Mouse (Mus musculus): ENCODE measurements around the gene 1700037C18Rik. TPM values are rescaled to one million over a fixed set of nuclear protein-coding genes. Genes with fewer than 3 reads are reported as not detected.
A peak's percentile ranks its signal among the peaks of the same experiment; 100 is the strongest.

1700037C18Rik gene
- polyA plus RNA-seq, 1 experiment from 2014 or later, result 7.5 TPM

- no peaks in the 10 kb centered on the region for H3K27me3 ChIP-seq
- peaks cover 59% of the 10 kb centered on the region for H3K36me3 ChIP-seq
- WGBS, result 89% methylated on average over 1 of the region's 1 CpGs
- H3K4me1 ChIP-seq, result no peaks in the 10 kb centered on the region
- H3K9me3 ChIP-seq, result no peaks in the 10 kb centered on the region
- no peak overlapping the region for H3K4me3 ChIP-seq
- H3K9ac ChIP-seq (replicated peaks), result no peak overlapping the region
- H3K27ac ChIP-seq (replicated peaks), result no peak overlapping the region
- ATAC-seq (ENCODE audit: low FRiP score, low read depth), result no peak
- H3K4me2 ChIP-seq (replicated peaks), result no peak overlapping the region
These were observed 11.9 kb downstream of the 1700037C18Rik start for GRCm38 (mm10) chr16:3896553-3896952.

GRCm38 (mm10) chr16:3896046-3896445 is 12.4 kb downstream of the 1700037C18Rik start:
- WGBS, result 94% methylated on average over 6 of the region's 6 CpGs
- no peak overlapping the region for H3K4me3 ChIP-seq
- no peaks in the 10 kb centered on the region for H3K4me1 ChIP-seq
- no peaks in the 10 kb centered on the region for H3K27me3 ChIP-seq
- H3K27ac ChIP-seq (replicated peaks), result no peak overlapping the region
- ATAC-seq (ENCODE audit: low FRiP score, low read depth), result no peak
- no peak overlapping the region for H3K9ac ChIP-seq (replicated peaks)
- peaks cover 54% of the 10 kb centered on the region for H3K36me3 ChIP-seq
- H3K9me3 ChIP-seq, result no peaks in the 10 kb centered on the region
- H3K4me2 ChIP-seq (replicated peaks), result no peak overlapping the region

DNA sequence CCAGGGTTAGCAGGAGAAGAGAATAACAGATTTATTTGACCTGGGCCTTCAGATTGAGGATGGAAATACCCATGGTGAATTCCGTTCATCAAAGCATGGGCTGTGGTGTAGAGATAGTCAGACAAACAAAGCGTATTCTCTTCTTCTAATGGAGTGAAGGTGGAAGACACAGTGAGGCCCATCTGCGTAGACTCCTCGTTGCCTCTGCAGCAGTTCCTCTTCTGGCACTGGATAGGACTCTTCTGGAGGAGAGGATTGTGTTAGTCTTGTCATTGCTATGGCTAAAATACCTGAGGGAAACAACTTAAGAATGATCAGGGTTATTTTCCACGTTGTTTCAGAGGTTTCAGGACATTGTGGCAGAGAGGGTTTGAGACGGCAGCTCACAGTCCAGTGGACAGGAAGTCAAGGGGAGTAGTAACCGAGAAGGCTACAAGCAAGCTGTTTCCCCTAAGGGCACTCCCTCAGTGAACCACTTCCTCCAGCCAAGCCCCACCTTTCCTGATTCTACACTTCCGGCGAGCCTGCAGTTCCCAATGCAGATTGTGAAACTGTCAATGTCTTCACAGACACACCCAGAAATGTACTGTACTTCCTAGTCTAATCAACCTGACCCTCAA is 13.2 kb downstream of the 1700037C18Rik start:
- Histone ChIP-seq H3K4me1 (no peaks in the 10 kb centered on the region), H3K9me3 (no peaks in the 10 kb centered on the region), H3K27me3 (no peaks in the 10 kb centered on the region), H3K4me2 (replicated peaks) (no peak overlapping the region), H3K36me3 (peaks cover 47% of the 10 kb centered on the region), H3K9ac (replicated peaks) (no peak overlapping the region), H3K4me3 (no peak overlapping the region), H3K27ac (replicated peaks) (no peak overlapping the region)
- WGBS, result 82% methylated on average over 9 of the region's 9 CpGs
- ATAC-seq (ENCODE audit: low FRiP score, low read depth), result no peak

GRCm38 (mm10) chr16:3893739-3894138 is 14.8 kb downstream of the 1700037C18Rik start:
- no peaks in the 10 kb centered on the region for H3K4me1 ChIP-seq
- ATAC-seq (ENCODE audit: low FRiP score, low read depth), result no peak
- 84% methylated on average over 3 of the region's 3 CpGs for WGBS
- no peak overlapping the region for H3K27ac ChIP-seq (replicated peaks)
- H3K4me3 ChIP-seq, result no peak overlapping the region
- no peak overlapping the region for H3K9ac ChIP-seq (replicated peaks)
- H3K4me2 ChIP-seq (replicated peaks), result no peak overlapping the region
- no peaks in the 10 kb centered on the region for H3K27me3 ChIP-seq
- no peaks in the 10 kb centered on the region for H3K9me3 ChIP-seq
- H3K36me3 ChIP-seq, result peaks cover 31% of the 10 kb centered on the region

GRCm38 (mm10) chr16:3891621-3892295 is 16.7 kb downstream of the 1700037C18Rik start:
- WGBS, result 95% methylated on average over 14 of the region's 14 CpGs
- Histone ChIP-seq H3K9me3 (no peaks in the 10 kb centered on the region), H3K9ac (replicated peaks) (no peak overlapping the region), H3K4me1 (no peaks in the 10 kb centered on the region), H3K27ac (replicated peaks) (no peak overlapping the region), H3K4me3 (no peak overlapping the region), H3K36me3 (peaks cover 13% of the 10 kb centered on the region; the same call in 1 of the 2 replicates), H3K27me3 (no peaks in the 10 kb centered on the region), H3K4me2 (replicated peaks) (no peak overlapping the region)
- no peak for ATAC-seq (ENCODE audit: low FRiP score, low read depth)

GRCm38 (mm10) chr16:3885065-3885670 is 23.3 kb downstream of the 1700037C18Rik start:
- 6% methylated on average over 10 of the region's 10 CpGs for WGBS
- no peaks in the 10 kb centered on the region for H3K27me3 ChIP-seq
- H3K27ac ChIP-seq (replicated peaks), result peak overlapping the region; percentile 92
- H3K4me2 ChIP-seq (replicated peaks), result peak overlapping the region; percentile 69
- no peak for ATAC-seq (ENCODE audit: low FRiP score, low read depth)
- H3K4me3 ChIP-seq, result peak overlapping the region; percentile 86
- H3K9ac ChIP-seq (replicated peaks), result peak overlapping the region; percentile 84
- H3K36me3 ChIP-seq, result no peaks in the 10 kb centered on the region
- peaks cover 11% of the 10 kb centered on the region for H3K4me1 ChIP-seq
- H3K9me3 ChIP-seq, result no peaks in the 10 kb centered on the region

DNA sequence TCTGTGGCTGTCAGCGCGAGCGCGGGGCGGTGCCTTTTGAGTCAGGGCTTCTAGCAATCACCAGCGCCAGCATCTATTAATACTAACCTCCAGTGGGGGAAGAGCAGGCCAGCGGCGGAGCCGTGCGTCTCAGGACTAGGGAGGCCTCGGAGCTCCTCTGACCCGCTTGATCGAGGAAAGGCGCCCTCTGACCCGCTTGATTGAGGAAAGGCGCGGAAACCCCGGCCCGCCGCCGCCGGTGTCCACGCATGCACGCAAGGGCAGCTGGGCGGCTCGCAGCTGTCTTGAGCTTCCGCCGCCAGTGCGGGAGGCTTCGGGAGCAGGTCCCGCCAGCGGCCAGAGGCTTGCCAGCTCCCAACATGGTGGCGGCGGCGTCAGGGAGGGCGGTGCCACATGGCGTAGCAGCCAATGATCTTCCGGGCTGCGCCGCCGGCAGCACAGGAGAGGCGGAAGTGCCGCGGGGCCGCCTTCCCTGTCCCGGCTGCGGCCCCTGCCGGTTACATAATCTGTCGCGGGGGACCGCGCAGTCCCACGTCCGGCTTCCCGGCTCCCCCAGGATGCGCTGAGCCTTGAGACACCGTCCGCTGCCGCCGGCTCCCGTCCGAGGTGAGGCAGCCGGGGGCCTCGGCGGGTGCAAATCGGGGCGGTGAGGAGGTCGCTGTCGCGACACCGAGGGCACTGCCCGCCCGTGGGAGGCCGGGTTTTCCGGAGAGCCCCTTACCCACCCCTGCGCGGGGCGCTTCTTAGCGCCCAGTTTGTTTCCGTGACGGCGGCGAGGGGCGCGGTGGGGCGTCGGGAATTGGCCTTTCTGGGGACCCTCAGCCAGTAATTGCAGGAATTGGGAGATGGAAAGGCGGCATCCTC is 24.1 kb downstream of the 1700037C18Rik start, which contains the start of the genes Zfp597 and Gm20695:
Gene Zfp597, minus strand, starts transcription at position 361 of the 864 bp plus-strand sequence.
Gene Gm20695, plus strand, starts transcription at position 448 of the 864 bp plus-strand sequence.
- H3K9ac ChIP-seq (replicated peaks), result peak within 1 kb of the TSS; percentile 84
- H3K4me2 ChIP-seq (replicated peaks), result peak within 1 kb of the TSS; percentile 69
- peaks cover 2% of the 10 kb centered on the region for H3K36me3 ChIP-seq
- WGBS, result under 1% methylated on average over 83 of the region's 88 CpGs
- peak within 1 kb of the TSS; percentile 92 for H3K27ac ChIP-seq (replicated peaks)
- ATAC-seq (ENCODE audit: low FRiP score, low read depth), result peak; percentile 99
- no peaks in the 10 kb centered on the region for H3K27me3 ChIP-seq
- peaks cover 11% of the 10 kb centered on the region for H3K4me1 ChIP-seq
- H3K4me3 ChIP-seq, result peak within 1 kb of the TSS; percentile 86
- no peaks in the 10 kb centered on the region for H3K9me3 ChIP-seq

DNA sequence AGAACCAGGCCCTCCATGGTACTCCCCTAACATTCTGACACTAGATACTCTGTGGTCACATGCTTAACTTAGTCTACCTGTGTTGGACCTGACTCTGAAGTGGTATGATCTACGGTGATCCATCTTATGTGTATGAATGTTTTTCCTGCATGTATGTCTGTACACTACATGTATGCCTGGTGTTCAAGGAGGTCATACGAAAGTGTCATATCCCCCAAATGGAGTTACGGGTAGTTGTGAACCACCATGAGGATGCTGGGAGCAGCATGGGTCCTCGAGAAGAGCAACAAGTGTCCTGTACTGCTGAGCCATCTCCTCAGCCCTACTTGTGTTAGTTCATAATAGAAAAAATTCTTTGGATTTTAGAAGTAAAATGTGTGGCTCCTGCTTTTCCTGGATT is 32.1 kb downstream of the 1700037C18Rik start:
- Histone ChIP-seq H3K36me3 (peaks cover 4% of the 10 kb centered on the region), H3K4me1 (peaks cover 14% of the 10 kb centered on the region), H3K27ac (replicated peaks) (no peak overlapping the region), H3K4me2 (replicated peaks) (no peak overlapping the region), H3K9ac (replicated peaks) (no peak overlapping the region), H3K27me3 (no peaks in the 10 kb centered on the region), H3K9me3 (no peaks in the 10 kb centered on the region), H3K4me3 (no peak overlapping the region)
- WGBS, result 95% methylated on average over 4 of the region's 4 CpGs
- no peak for ATAC-seq (ENCODE audit: low FRiP score, low read depth)

DNA sequence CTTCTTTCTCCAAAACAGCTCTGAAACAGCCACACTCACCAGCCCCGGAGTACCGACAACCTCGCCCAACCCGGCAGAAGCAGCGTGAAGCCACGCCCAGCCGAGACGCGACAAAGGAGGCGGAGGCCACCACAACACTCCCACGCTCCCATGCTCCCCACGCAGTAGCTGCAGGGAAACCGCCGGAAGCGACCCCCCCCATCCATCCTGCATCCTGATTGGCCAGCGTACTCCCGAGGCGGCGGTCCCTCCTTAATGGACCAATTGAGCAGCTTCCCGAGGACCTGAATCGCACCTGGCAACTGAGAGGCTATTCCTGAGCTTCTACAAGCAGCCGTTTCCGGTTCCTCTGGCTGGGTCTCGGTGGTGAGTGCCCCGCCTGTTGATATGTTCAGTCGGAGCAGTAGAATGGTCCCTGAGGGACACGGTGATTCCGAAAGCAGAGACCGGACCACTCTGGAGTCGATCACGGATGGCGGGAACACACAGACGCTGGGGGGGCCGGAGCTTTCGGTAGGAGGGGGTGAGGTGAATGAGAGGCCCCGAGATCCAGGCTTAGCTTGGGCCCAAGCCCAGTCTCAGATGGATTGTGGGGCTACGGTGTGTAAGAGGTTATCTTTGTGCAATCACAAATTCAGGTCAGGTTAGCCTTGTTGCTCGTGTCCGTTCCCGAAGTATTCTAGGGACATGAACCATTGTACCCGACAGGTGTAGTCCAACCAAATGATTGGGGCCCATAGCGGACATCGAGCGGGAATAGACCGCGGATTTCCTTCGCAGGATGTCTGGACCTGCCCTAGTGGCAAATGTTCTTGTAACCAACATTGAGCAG is 36.1 kb downstream of the 1700037C18Rik start, which contains the start of gene Naa60:
Gene Naa60, plus strand, starts transcription at position 160 of the 832 bp plus-strand sequence.
- H3K27me3 ChIP-seq, result no peaks in the 10 kb centered on the region
- H3K27ac ChIP-seq (replicated peaks), result peak within 1 kb of the TSS; percentile 35; the same call in 1 of the 2 replicates
- H3K4me2 ChIP-seq (replicated peaks), result peak within 1 kb of the TSS; percentile 89
- H3K36me3 ChIP-seq, result peaks cover 17% of the 10 kb centered on the region; the same call in 1 of the 2 replicates
- H3K9me3 ChIP-seq, result no peaks in the 10 kb centered on the region
- H3K4me1 ChIP-seq, result peaks cover 17% of the 10 kb centered on the region
- H3K9ac ChIP-seq (replicated peaks), result peak within 1 kb of the TSS; percentile 62
- peak; percentile 98 for ATAC-seq (ENCODE audit: low FRiP score, low read depth)
- WGBS, result 5% methylated on average over 47 of the region's 47 CpGs
- H3K4me3 ChIP-seq, result peak within 1 kb of the TSS; percentile 64

DNA sequence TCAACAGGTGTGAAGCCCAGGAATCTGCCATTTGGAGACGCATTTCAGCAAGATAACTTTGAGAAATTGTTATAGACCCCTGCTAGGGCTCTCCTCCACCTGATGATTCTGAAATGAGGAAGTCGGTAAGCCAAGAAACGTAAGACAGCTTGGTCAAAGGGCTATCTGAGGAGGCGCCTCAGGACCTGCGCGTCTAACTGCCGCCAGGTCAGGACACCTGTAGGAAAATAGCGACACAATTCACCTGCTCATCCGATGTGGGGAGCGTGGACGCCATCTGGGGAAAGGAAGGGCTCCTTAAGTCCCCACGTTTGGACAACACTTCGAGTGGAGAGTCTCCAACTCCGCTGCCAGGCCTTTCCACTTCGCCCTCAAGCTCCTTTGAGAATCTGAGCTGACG is 36.7 kb downstream of the 1700037C18Rik start:
- Histone ChIP-seq H3K4me1 (peaks cover 17% of the 10 kb centered on the region), H3K27ac (replicated peaks) (peak overlapping the region; percentile 35; the same call in 1 of the 2 replicates), H3K27me3 (no peaks in the 10 kb centered on the region), H3K9ac (replicated peaks) (peak overlapping the region; percentile 62), H3K4me3 (peak overlapping the region; percentile 64), H3K36me3 (peaks cover 21% of the 10 kb centered on the region; the same call in 1 of the 2 replicates), H3K4me2 (replicated peaks) (peak overlapping the region; percentile 89), H3K9me3 (no peaks in the 10 kb centered on the region)
- ATAC-seq (ENCODE audit: low FRiP score, low read depth), result no peak; the same call in 1 of the 2 replicates
- WGBS, result 2% methylated on average over 16 of the region's 16 CpGs

DNA sequence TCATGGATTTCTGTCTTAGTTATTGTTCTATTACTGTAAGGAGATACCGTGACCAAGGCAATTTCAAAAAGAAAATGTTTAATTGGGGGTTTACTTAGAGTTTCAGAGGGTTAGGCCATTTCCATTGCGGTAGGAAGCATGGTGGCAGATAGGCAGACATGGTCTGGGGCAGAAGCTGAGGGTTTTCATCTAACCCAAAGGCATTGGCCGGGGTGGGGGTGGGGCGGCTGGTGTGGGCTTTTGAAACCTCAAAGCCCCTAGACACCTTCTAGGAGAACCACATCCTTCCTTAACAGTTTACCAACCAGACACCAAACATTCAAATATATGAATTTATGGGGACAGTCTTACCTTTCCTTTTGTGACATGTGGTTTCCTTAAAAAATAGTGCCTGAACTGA is 49.2 kb downstream of the 1700037C18Rik start:
- Histone ChIP-seq H3K27me3 (no peaks in the 10 kb centered on the region), H3K27ac (replicated peaks) (no peak overlapping the region), H3K4me1 (no peaks in the 10 kb centered on the region), H3K9me3 (no peaks in the 10 kb centered on the region), H3K36me3 (peaks cover 26% of the 10 kb centered on the region), H3K4me2 (replicated peaks) (no peak overlapping the region), H3K4me3 (no peak overlapping the region), H3K9ac (replicated peaks) (no peak overlapping the region)
- ATAC-seq (ENCODE audit: low FRiP score, low read depth), result no peak
- WGBS, result 93% methylated on average over 4 of the region's 4 CpGs
